Comparison of ENCODE assay signal across 9 mouse cellular contexts in the genomic region with DNA sequence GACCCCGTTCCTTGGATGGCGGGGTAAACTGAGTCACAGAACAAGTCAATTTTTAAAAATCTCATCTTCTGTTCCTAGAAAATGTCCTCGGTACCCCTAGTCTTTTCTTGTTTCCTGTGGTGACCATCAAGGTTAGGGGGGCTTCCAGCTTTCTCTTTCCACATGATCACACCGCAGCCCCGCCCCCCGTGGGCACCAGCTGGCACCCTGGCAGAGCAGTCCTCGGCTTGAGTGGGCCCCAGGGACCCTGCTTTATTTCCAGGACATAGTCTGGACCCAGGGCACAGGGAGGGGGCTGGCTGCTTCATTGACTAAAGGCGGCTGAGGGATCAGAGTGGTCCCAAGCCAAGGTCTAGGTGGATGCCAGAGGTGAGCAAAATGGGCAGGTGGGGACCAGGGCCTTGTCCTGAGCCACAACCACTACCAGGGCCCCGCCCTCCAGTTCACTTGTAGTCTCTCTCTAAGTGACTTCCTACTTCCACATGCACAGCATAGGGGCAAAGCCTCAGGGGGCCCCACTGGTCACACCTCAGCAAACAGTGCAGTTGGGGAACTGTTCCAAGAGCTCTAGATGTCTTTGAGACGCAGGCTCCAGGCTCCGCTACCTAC. TPM values are rescaled to one million over a fixed set of nuclear protein-coding genes. Genes with fewer than 3 reads are reported as not detected.
A peak's percentile ranks its signal among the peaks of the same experiment; 100 is the strongest.
DNase-seq lines count a peak whose midpoint lies in the region; ATAC-seq lines count a peak whose summit lies in the region.
"Had no signal": no experiment of that assay in that cellular context is flagged by ENCODE, and none has a peak within 500 bp of the region (broad histone marks: within the 10 kb centered on the region; RNA-seq: fewer than 3 reads in every experiment).

No protein-coding gene starts in this region.

- peak overlapping the region; percentile 85; the same call in 1 of the 2 replicates for H3K4me2 ChIP-seq in limb, embryonic 11.5 days (ENCODE audit: low read depth, severe bottlenecking)
- H3K4me2 ChIP-seq in embryonic facial prominence, embryonic 12.5 days (replicated peaks), result peak overlapping the region; percentile 91
- H3K4me2 ChIP-seq in hindbrain, embryonic 16.5 days (ENCODE audit: low read length), result peak overlapping the region; percentile 96
- H3K4me2 ChIP-seq in neural tube, embryonic 15.5 days, result peak overlapping the region; percentile 97

- no peaks in the 10 kb centered on the region for H3K9me3 ChIP-seq in limb, embryonic 11.5 days (ENCODE audit: control insufficient read depth, low read length)
- no peaks in the 10 kb centered on the region for H3K9me3 ChIP-seq in limb, embryonic 10.5 days (replicated peaks)
- no peaks in the 10 kb centered on the region for H3K9me3 ChIP-seq in embryonic facial prominence, embryonic 12.5 days
- no peaks in the 10 kb centered on the region for H3K9me3 ChIP-seq in hindbrain, embryonic 16.5 days (ENCODE audit: control insufficient read depth, low read length)
- no peaks in the 10 kb centered on the region for H3K9me3 ChIP-seq in neural tube, embryonic 15.5 days (replicated peaks)

- no peak for DNase-seq in limb, embryonic 11.5 days (ENCODE audit: low spot score)
- DNase-seq in limb, embryonic 10.5 days (ENCODE audit: low spot score), result no peak
- no peak for DNase-seq in ovary, postnatal 14 days (ENCODE audit: low spot score)
- no peak for DNase-seq in thymus, postnatal 14 days
- no peak for DNase-seq in lung, adult 18-20 months
- DNase-seq: right cerebral cortex, postnatal 14 days had no signal

- no peak overlapping the region for H3K4me3 ChIP-seq in limb, embryonic 11.5 days (ENCODE audit: low read depth, low read length)
- no peak overlapping the region for H3K4me3 ChIP-seq in limb, embryonic 10.5 days
- H3K4me3 ChIP-seq in embryonic facial prominence, embryonic 12.5 days, result no peak overlapping the region
- peak overlapping the region; percentile 53; the same call in 1 of the 2 replicates for H3K4me3 ChIP-seq in hindbrain, embryonic 16.5 days (ENCODE audit: low read length)
- peak overlapping the region; percentile 51 for H3K4me3 ChIP-seq in neural tube, embryonic 15.5 days (replicated peaks)

- H3K36me3 ChIP-seq in limb, embryonic 11.5 days (ENCODE audit: control insufficient read depth, insufficient read depth, low read length), result no peaks in the 10 kb centered on the region; the same call in 1 of the 2 replicates
- no peaks in the 10 kb centered on the region for H3K36me3 ChIP-seq in limb, embryonic 10.5 days
- no peaks in the 10 kb centered on the region for H3K36me3 ChIP-seq in embryonic facial prominence, embryonic 12.5 days
- no peaks in the 10 kb centered on the region for H3K36me3 ChIP-seq in hindbrain, embryonic 16.5 days (ENCODE audit: control insufficient read depth, insufficient read depth, low read length)
- H3K36me3 ChIP-seq in neural tube, embryonic 15.5 days, result no peaks in the 10 kb centered on the region

- H3K9ac ChIP-seq in limb, embryonic 11.5 days (ENCODE audit: low read length), result no peak overlapping the region
- 0 out of 2 replicates have a peak overlapping the region, but pooled peaks have one; percentile 27 for H3K9ac ChIP-seq in embryonic facial prominence, embryonic 12.5 days
- peak overlapping the region; percentile 74; the same call in 1 of the 2 replicates for H3K9ac ChIP-seq in hindbrain, embryonic 16.5 days (ENCODE audit: low read depth, low read length)
- 0 out of 2 replicates have a peak overlapping the region, but pooled peaks have one; percentile 70 for H3K9ac ChIP-seq in neural tube, embryonic 15.5 days (replicated peaks)

- ATAC-seq in limb, embryonic 11.5 days (ENCODE audit: insufficient number of reproducible peaks, low FRiP score, low TSS enrichment, low read depth), result no peak
- ATAC-seq in embryonic facial prominence, embryonic 12.5 days (ENCODE audit: insufficient number of reproducible peaks, insufficient read depth, low FRiP score, low TSS enrichment), result no peak
- ATAC-seq in hindbrain, embryonic 16.5 days, result peak; percentile 13; the same call in 1 of the 2 replicates
- no peak for ATAC-seq in neural tube, embryonic 15.5 days (ENCODE audit: low FRiP score)

- H3K27ac ChIP-seq in limb, embryonic 11.5 days (replicated peaks; ENCODE audit: low read depth, low read length), result no peak overlapping the region
- no peak overlapping the region for H3K27ac ChIP-seq in limb, embryonic 10.5 days
- no peak overlapping the region for H3K27ac ChIP-seq in embryonic facial prominence, embryonic 12.5 days
- H3K27ac ChIP-seq in hindbrain, embryonic 16.5 days (ENCODE audit: low read depth, low read length), result peak overlapping the region; percentile 93
- H3K27ac ChIP-seq in neural tube, embryonic 15.5 days (replicated peaks), result peak overlapping the region; percentile 91

- 9% methylated on average over 11 of the region's 11 CpGs for WGBS in limb, embryonic 11.5 days
- 4% methylated on average over 11 of the region's 11 CpGs for WGBS in limb, embryonic 10.5 days
- WGBS in embryonic facial prominence, embryonic 12.5 days, result 8% methylated on average over 11 of the region's 11 CpGs
- 5% methylated on average over 11 of the region's 11 CpGs for whole genome bisulfite sequencing in hindbrain, embryonic 16.5 days
- WGBS in neural tube, embryonic 15.5 days, result 6% methylated on average over 11 of the region's 11 CpGs

- H3K4me1 ChIP-seq in limb, embryonic 11.5 days (ENCODE audit: control insufficient read depth, insufficient read depth, low read length), result peaks cover 18% of the 10 kb centered on the region
- peaks cover 29% of the 10 kb centered on the region for H3K4me1 ChIP-seq in limb, embryonic 10.5 days
- peaks cover 17% of the 10 kb centered on the region for H3K4me1 ChIP-seq in embryonic facial prominence, embryonic 12.5 days
- peaks cover 23% of the 10 kb centered on the region for H3K4me1 ChIP-seq in hindbrain, embryonic 16.5 days (ENCODE audit: control insufficient read depth, insufficient read depth, low read depth, low read length)
- H3K4me1 ChIP-seq in neural tube, embryonic 15.5 days, result peaks cover 44% of the 10 kb centered on the region

- H3K27me3 ChIP-seq in limb, embryonic 11.5 days (ENCODE audit: control insufficient read depth, insufficient read depth, low read length), result peaks cover 75% of the 10 kb centered on the region
- peaks cover 97% of the 10 kb centered on the region for H3K27me3 ChIP-seq in limb, embryonic 10.5 days (ENCODE audit: low read depth, poor library complexity, severe bottlenecking)
- peaks cover 87% of the 10 kb centered on the region for H3K27me3 ChIP-seq in embryonic facial prominence, embryonic 12.5 days
- peaks cover 34% of the 10 kb centered on the region for H3K27me3 ChIP-seq in hindbrain, embryonic 16.5 days (replicated peaks; ENCODE audit: control insufficient read depth, insufficient read depth, low read length)
- peaks cover 69% of the 10 kb centered on the region for H3K27me3 ChIP-seq in neural tube, embryonic 15.5 days (replicated peaks)

RNA-seq across cellular contexts. Expression of a gene that starts 8.4 kb away (rescaled TPM):
- polyA plus RNA-seq in limb, embryonic 11.5 days (2014; fragmentation: Nextera tagmentation; extraction: Ambion mirVana), result 0.17 TPM in 1 of 2 replicates, not detected in the other
- 0.13 TPM in 2 replicates for polyA plus RNA-seq in limb, embryonic 10.5 days (2016; fragmentation: Nextera tagmentation; extraction: Ambion mirVana)
- 0.39 and 1.0 TPM in 2 replicates for polyA plus RNA-seq in embryonic facial prominence, embryonic 12.5 days (2016; fragmentation: Nextera tagmentation; extraction: Ambion mirVana)
- 7.7 and 9.3 TPM in 2 replicates for polyA plus RNA-seq in hindbrain, embryonic 16.5 days (2015; fragmentation: Nextera tagmentation; extraction: Ambion mirVana)
- 2.5 and 3.7 TPM in 2 replicates for polyA plus RNA-seq in neural tube, embryonic 15.5 days (2015; fragmentation: Nextera tagmentation; extraction: Ambion mirVana)

RNA-seq across cellular contexts. Expression of a gene that starts 10.3 kb away (rescaled TPM):
- polyA plus RNA-seq in limb, embryonic 11.5 days (2014; fragmentation: Nextera tagmentation; extraction: Ambion mirVana), result not detected in 2 replicates
- not detected in 2 replicates for polyA plus RNA-seq in limb, embryonic 10.5 days (2016; fragmentation: Nextera tagmentation; extraction: Ambion mirVana)
- polyA plus RNA-seq in embryonic facial prominence, embryonic 12.5 days (2016; fragmentation: Nextera tagmentation; extraction: Ambion mirVana), result 0.27 and 0.61 TPM in 2 replicates
- polyA plus RNA-seq in hindbrain, embryonic 16.5 days (2015; fragmentation: Nextera tagmentation; extraction: Ambion mirVana), result 22.9 and 23.4 TPM in 2 replicates
- polyA plus RNA-seq in neural tube, embryonic 15.5 days (2015; fragmentation: Nextera tagmentation; extraction: Ambion mirVana), result 13.7 and 16.3 TPM in 2 replicates

RNA-seq across cellular contexts. Expression of a gene that starts 18.4 kb away (rescaled TPM):
- polyA plus RNA-seq in limb, embryonic 11.5 days (2014; fragmentation: Nextera tagmentation; extraction: Ambion mirVana), result 37.7 and 38.3 TPM in 2 replicates
- polyA plus RNA-seq in limb, embryonic 10.5 days (2016; fragmentation: Nextera tagmentation; extraction: Ambion mirVana), result 37.8 and 41.3 TPM in 2 replicates
- 39.6 and 47.6 TPM in 2 replicates for polyA plus RNA-seq in embryonic facial prominence, embryonic 12.5 days (2016; fragmentation: Nextera tagmentation; extraction: Ambion mirVana)
- polyA plus RNA-seq in hindbrain, embryonic 16.5 days (2015; fragmentation: Nextera tagmentation; extraction: Ambion mirVana), result 39.0 and 39.9 TPM in 2 replicates
- 31.6 and 37.6 TPM in 2 replicates for polyA plus RNA-seq in neural tube, embryonic 15.5 days (2015; fragmentation: Nextera tagmentation; extraction: Ambion mirVana)

RNA-seq across cellular contexts. Expression of a gene that starts 43.8 kb away (rescaled TPM):
- 0.41 and 0.53 TPM in 2 replicates for polyA plus RNA-seq in limb, embryonic 11.5 days (2014; fragmentation: Nextera tagmentation; extraction: Ambion mirVana)
- 0.16 and 0.40 TPM in 2 replicates for polyA plus RNA-seq in limb, embryonic 10.5 days (2016; fragmentation: Nextera tagmentation; extraction: Ambion mirVana)
- polyA plus RNA-seq in embryonic facial prominence, embryonic 12.5 days (2016; fragmentation: Nextera tagmentation; extraction: Ambion mirVana), result 1.5 and 1.7 TPM in 2 replicates
- 0.16 and 1.7 TPM in 2 replicates for polyA plus RNA-seq in hindbrain, embryonic 16.5 days (2015; fragmentation: Nextera tagmentation; extraction: Ambion mirVana)
- 1.4 and 1.7 TPM in 2 replicates for polyA plus RNA-seq in neural tube, embryonic 15.5 days (2015; fragmentation: Nextera tagmentation; extraction: Ambion mirVana)

RNA-seq across cellular contexts. Expression of a gene that starts 46.5 kb away (rescaled TPM):
- 0.13 and 0.17 TPM in 2 replicates for polyA plus RNA-seq in limb, embryonic 11.5 days (2014; fragmentation: Nextera tagmentation; extraction: Ambion mirVana)
- 0.61 TPM in 1 of 2 replicates, not detected in the other for polyA plus RNA-seq in limb, embryonic 10.5 days (2016; fragmentation: Nextera tagmentation; extraction: Ambion mirVana)
- polyA plus RNA-seq in embryonic facial prominence, embryonic 12.5 days (2016; fragmentation: Nextera tagmentation; extraction: Ambion mirVana), result 0.33 TPM in 1 of 2 replicates, not detected in the other
- 4.5 and 4.9 TPM in 2 replicates for polyA plus RNA-seq in hindbrain, embryonic 16.5 days (2015; fragmentation: Nextera tagmentation; extraction: Ambion mirVana)
- polyA plus RNA-seq in neural tube, embryonic 15.5 days (2015; fragmentation: Nextera tagmentation; extraction: Ambion mirVana), result 2.2 and 2.9 TPM in 2 replicates

Comparison
In these comparisons a context has a peak if more than half of its experiments do, and no peak if none do; other contexts are left out.
1. H3K27ac ChIP-seq: peak in hindbrain, embryonic 16.5 days (single experiment) and neural tube, embryonic 15.5 days (single experiment); none in limb, embryonic 11.5 days (single experiment), limb, embryonic 10.5 days (single experiment) and embryonic facial prominence, embryonic 12.5 days (single experiment).
2. H3K4me3 ChIP-seq: peak in hindbrain, embryonic 16.5 days (single experiment) and neural tube, embryonic 15.5 days (single experiment); none in limb, embryonic 11.5 days (single experiment), limb, embryonic 10.5 days (single experiment) and embryonic facial prominence, embryonic 12.5 days (single experiment).
3. Peak in every context shown above with its lines, with median percentiles within 50 percentile points of each other: H3K4me2 ChIP-seq.